Mouse (Mus musculus): ENCODE measurements around the gene Spata13. TPM values are rescaled to one million over a fixed set of nuclear protein-coding genes. Genes with fewer than 3 reads are reported as not detected.

The Spata13 gene
- polyA plus RNA-seq, 1 experiment = 4.2 TPM

DNA sequence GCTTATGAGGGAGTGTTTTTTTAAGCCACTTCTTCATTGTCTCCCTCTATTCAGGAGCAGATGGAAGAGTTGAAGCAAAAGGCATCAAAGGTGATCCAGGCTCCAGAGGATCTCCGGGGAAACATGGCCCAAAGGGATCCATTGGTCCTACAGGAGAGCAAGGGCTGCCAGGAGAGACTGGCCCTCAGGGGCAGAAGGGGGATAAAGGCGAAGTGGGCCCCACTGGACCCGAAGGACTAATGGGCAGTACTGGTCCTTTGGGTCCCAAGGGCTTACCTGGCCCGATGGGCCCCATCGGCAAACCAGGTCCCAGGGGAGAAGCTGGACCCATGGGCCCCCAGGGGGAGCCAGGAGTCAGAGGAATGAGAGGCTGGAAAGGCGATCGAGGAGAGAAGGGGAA lies 145.4 kb downstream of the Spata13 start:
- H3K4me3 ChIP-seq (ENCODE audit: control insufficient read depth, low read depth, low read length) = no peak overlapping the region
- H3K4me1 ChIP-seq (ENCODE audit: control insufficient read depth, insufficient read depth, low read length) = peaks cover 2% of the 10 kb centered on the region
- TF ChIP-seq POLR2A (IDR thresholded peaks at IDR 0.05; ENCODE audit: control insufficient read depth, low read depth, low read length) = no peak
- TF ChIP-seq CTCF (IDR thresholded peaks at IDR 0.05; ENCODE audit: control insufficient read depth, insufficient read depth, insufficient replicate concordance, low read depth, low read length) = no peak
- no peaks in the 10 kb centered on the region for H3K27me3 ChIP-seq (ENCODE audit: control insufficient read depth, insufficient read depth, low read length)
- no peaks in the 10 kb centered on the region for H3K36me3 ChIP-seq (ENCODE audit: control insufficient read depth, insufficient read depth, low read length)
- no peak overlapping the region for H3K27ac ChIP-seq (ENCODE audit: control insufficient read depth, insufficient read depth, low read depth, low read length)

DNA sequence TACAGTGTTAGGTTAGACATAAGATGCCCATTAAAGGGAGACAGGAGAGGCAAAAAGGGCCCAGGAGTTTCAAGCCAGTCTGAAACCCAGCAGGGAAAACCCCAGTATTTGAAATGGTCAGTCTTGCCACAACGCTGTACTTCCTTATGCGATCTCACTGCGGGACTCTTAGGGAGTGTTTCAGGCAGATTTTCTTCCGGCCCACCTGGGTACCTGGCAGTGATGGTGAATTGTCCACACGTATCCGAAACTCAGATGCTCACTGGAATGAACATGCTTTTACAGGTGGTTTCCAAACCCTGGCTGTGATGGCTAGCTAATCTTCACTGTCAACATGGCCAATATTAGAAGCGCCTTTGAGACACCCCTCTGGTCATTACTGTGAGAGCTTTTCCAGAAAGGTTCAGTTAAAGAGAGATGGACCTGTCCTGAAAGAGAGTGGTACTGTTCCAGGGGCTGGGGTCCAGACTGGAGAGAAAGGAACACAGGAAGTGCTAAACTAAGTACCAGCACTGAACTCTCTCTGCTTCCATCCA lies 148.4 kb downstream of the Spata13 start:
- Histone ChIP-seq H3K27ac (ENCODE audit: control insufficient read depth, insufficient read depth, low read depth, low read length) (no peak overlapping the region), H3K4me3 (ENCODE audit: control insufficient read depth, low read depth, low read length) (peak overlapping the region; percentile 56), H3K36me3 (ENCODE audit: control insufficient read depth, insufficient read depth, low read length) (no peaks in the 10 kb centered on the region), H3K27me3 (ENCODE audit: control insufficient read depth, insufficient read depth, low read length) (no peaks in the 10 kb centered on the region), H3K4me1 (ENCODE audit: control insufficient read depth, insufficient read depth, low read length) (peaks cover 2% of the 10 kb centered on the region)
- TF ChIP-seq CTCF (IDR thresholded peaks at IDR 0.05; ENCODE audit: control insufficient read depth, insufficient read depth, insufficient replicate concordance, low read depth, low read length) (no peak), POLR2A (IDR thresholded peaks at IDR 0.05; ENCODE audit: control insufficient read depth, low read depth, low read length) (no peak)

DNA sequence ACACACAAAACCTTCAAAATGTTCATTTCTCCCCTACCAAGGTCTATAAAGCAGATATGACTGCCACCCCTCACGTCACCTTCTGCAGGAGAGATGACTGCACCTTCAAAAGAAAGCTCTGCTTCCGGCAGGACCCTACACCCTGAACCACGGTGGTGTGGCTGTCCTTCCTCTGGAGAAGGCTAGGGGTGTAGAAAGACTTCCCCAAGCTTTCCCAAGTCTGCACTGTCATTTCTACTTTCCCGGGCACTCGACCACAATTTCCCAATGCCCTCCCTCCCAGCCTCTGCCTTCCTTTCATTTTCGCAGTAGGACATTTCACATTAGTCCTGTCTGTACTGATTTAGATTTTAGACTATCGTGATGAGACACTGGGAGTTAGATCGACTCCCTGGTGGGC lies 149.4 kb downstream of the Spata13 start:
- Histone ChIP-seq H3K4me1 (ENCODE audit: control insufficient read depth, insufficient read depth, low read length) (peaks cover 2% of the 10 kb centered on the region), H3K27me3 (ENCODE audit: control insufficient read depth, insufficient read depth, low read length) (no peaks in the 10 kb centered on the region), H3K27ac (ENCODE audit: control insufficient read depth, insufficient read depth, low read depth, low read length) (no peak overlapping the region), H3K4me3 (ENCODE audit: control insufficient read depth, low read depth, low read length) (peak overlapping the region; percentile 80), H3K36me3 (ENCODE audit: control insufficient read depth, insufficient read depth, low read length) (no peaks in the 10 kb centered on the region)
- TF ChIP-seq POLR2A (IDR thresholded peaks at IDR 0.05; ENCODE audit: control insufficient read depth, low read depth, low read length) = no peak
- TF ChIP-seq CTCF (IDR thresholded peaks at IDR 0.05; ENCODE audit: control insufficient read depth, insufficient read depth, insufficient replicate concordance, low read depth, low read length) = no peak

DNA sequence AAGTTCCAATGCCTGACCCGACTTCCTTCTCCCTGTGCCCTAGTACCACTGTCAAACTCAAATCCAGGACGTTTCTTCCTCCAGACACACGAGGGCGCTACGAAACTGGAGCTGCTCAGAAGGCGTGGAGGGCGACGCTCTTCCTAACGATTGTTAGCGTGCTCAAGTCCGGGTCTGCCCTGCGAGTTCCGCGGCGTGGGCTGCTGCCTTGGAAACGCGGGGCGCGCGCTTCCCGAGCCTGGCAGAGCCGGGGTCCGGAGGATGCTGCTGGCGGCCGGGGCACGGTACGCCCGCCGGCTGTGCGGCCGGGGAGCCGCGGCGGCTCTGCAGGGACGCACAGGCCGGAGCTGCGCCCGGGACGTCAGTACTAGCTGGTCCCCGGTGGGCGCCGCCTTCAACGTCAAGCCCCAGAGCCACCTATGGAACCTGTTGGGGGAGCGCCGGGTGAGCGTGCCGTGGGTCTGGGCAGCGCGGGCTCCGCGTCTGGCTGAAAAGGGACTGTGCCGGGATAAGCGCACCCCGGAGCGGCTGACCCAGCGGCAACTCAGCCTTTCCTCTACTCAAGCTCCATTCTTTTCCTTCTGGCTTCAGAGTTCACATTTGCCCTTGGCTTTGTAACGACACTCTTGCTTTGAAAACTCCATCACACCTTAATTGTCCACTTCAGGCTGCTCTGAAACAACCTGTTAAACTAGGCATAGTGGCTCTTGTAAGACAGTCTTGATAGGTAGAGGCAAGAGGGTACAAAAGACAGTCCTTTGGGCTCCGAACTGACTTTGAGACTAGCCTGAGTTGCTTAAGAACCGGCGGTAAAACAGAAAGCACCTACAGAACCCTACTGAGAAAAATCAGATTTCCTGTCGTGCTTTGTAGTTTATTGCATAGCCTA lies 150.9 kb downstream of the Spata13 start, which contains the start of gene Mipep:
Gene Mipep (plus strand): TSS at position 147 of the 889 bp plus-strand sequence.
- TF ChIP-seq CTCF (IDR thresholded peaks at IDR 0.05; ENCODE audit: control insufficient read depth, insufficient read depth, insufficient replicate concordance, low read depth, low read length) = peak; percentile 96
- TF ChIP-seq POLR2A (IDR thresholded peaks at IDR 0.05; ENCODE audit: control insufficient read depth, low read depth, low read length) = peak; percentile 95
- no peaks in the 10 kb centered on the region for H3K27me3 ChIP-seq (ENCODE audit: control insufficient read depth, insufficient read depth, low read length)
- peaks cover 2% of the 10 kb centered on the region for H3K4me1 ChIP-seq (ENCODE audit: control insufficient read depth, insufficient read depth, low read length)
- H3K27ac ChIP-seq (ENCODE audit: control insufficient read depth, insufficient read depth, low read depth, low read length) = peak within 1 kb of the TSS; percentile 65
- H3K36me3 ChIP-seq (ENCODE audit: control insufficient read depth, insufficient read depth, low read length) = no peaks in the 10 kb centered on the region; the same call in none of the 2 replicates
- peak within 1 kb of the TSS; percentile 98 for H3K4me3 ChIP-seq (ENCODE audit: control insufficient read depth, low read depth, low read length)

DNA sequence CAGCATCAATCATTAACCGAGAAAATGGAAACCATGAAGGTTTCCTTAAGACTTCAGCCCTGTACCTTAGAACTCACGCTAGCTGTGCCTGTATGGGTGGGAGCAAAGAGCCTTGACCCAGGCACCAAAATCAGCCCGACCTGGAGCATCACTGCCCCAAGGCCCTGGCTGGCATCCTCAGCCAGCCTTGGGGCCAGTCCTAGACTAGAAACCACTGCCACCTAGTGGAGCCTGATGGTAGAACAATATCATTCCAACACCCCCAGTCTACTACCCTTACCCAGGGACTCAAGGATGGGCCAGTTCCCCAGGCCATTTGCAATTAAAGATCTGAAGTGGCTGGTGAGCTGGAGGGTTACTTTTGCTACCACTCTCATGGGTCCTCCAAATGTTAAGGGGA lies 156.3 kb downstream of the Spata13 start:
- Histone ChIP-seq H3K27me3 (ENCODE audit: control insufficient read depth, insufficient read depth, low read length) (no peaks in the 10 kb centered on the region), H3K4me3 (ENCODE audit: control insufficient read depth, low read depth, low read length) (peak overlapping the region; percentile 74), H3K4me1 (ENCODE audit: control insufficient read depth, insufficient read depth, low read length) (no peaks in the 10 kb centered on the region), H3K36me3 (ENCODE audit: control insufficient read depth, insufficient read depth, low read length) (no peaks in the 10 kb centered on the region; the same call in none of the 2 replicates), H3K27ac (ENCODE audit: control insufficient read depth, insufficient read depth, low read depth, low read length) (no peak overlapping the region)
- TF ChIP-seq POLR2A (IDR thresholded peaks at IDR 0.05; ENCODE audit: control insufficient read depth, low read depth, low read length) (no peak), CTCF (IDR thresholded peaks at IDR 0.05; ENCODE audit: control insufficient read depth, insufficient read depth, insufficient replicate concordance, low read depth, low read length) (peak; percentile 57; the same call in 1 of the 2 replicates)

DNA sequence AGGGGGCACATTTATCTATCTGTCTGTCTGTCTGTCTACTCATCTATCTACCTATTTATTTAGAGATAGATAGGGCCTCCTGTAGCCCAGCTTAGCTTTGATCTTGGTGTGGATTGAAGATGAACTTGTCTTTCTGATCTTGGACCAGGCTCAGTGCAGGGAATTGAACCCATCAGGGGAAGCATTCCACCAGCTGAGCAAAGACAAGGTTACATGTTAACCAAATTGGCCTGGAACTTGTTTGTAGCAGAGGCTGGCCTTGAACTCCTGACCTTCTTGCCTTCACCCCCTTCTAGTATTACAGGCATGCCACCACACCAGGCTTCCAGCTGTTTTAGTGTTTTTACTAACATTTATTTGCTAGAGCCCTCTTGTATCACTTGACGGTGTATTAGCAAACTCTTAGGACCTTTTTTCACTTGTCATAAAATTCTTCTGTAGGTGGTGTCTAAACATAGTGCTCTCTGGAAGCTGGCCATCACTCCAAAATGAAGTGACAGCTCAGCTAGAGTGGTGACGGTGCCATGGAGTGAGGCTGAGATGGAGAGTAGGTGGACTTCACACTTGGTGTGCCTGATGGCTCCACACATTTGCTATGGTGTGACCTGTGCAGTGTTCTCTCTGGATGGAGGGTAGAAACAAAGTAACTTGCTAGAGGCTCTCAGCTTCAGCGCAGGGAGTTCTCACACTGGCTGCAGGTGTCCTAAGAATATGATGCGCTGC lies 163.0 kb downstream of the Spata13 start:
- Histone ChIP-seq H3K27me3 (ENCODE audit: control insufficient read depth, insufficient read depth, low read length) (no peaks in the 10 kb centered on the region), H3K27ac (ENCODE audit: control insufficient read depth, insufficient read depth, low read depth, low read length) (no peak overlapping the region), H3K4me1 (ENCODE audit: control insufficient read depth, insufficient read depth, low read length) (no peaks in the 10 kb centered on the region), H3K36me3 (ENCODE audit: control insufficient read depth, insufficient read depth, low read length) (peaks cover 3% of the 10 kb centered on the region; the same call in 1 of the 2 replicates), H3K4me3 (ENCODE audit: control insufficient read depth, low read depth, low read length) (no peak overlapping the region)
- TF ChIP-seq POLR2A (IDR thresholded peaks at IDR 0.05; ENCODE audit: control insufficient read depth, low read depth, low read length) = no peak
- no peak for TF ChIP-seq CTCF (IDR thresholded peaks at IDR 0.05; ENCODE audit: control insufficient read depth, insufficient read depth, insufficient replicate concordance, low read depth, low read length)

DNA sequence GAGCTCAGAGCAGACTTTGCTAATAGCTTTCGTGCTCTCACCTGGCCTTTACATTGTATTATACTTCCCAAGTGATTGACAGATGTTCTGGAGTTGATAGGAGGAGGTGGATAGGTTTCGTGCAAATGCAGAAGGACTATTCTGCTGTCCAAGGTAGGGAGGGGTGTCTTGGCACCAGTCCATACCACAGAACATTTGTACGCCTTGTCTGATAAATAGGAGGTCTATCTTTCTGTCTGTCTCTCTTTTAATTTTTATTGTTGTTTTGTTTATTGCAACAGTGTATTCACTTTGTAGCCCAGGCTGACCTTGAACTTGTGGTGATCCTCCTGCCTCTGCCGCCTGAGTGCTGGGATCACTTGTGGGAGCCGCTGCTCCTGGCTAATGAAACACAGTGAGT lies 163.8 kb downstream of the Spata13 start:
- H3K4me3 ChIP-seq (ENCODE audit: control insufficient read depth, low read depth, low read length) = no peak overlapping the region
- peaks cover 5% of the 10 kb centered on the region; the same call in 1 of the 2 replicates for H3K36me3 ChIP-seq (ENCODE audit: control insufficient read depth, insufficient read depth, low read length)
- no peaks in the 10 kb centered on the region for H3K4me1 ChIP-seq (ENCODE audit: control insufficient read depth, insufficient read depth, low read length)
- no peak overlapping the region for H3K27ac ChIP-seq (ENCODE audit: control insufficient read depth, insufficient read depth, low read depth, low read length)
- TF ChIP-seq POLR2A (IDR thresholded peaks at IDR 0.05; ENCODE audit: control insufficient read depth, low read depth, low read length) = no peak
- no peak for TF ChIP-seq CTCF (IDR thresholded peaks at IDR 0.05; ENCODE audit: control insufficient read depth, insufficient read depth, insufficient replicate concordance, low read depth, low read length)
- no peaks in the 10 kb centered on the region for H3K27me3 ChIP-seq (ENCODE audit: control insufficient read depth, insufficient read depth, low read length)
